Mouse (Mus musculus): ENCODE results near the gene Lrpap1. TPM values are rescaled to one million over a fixed set of nuclear protein-coding genes. Genes with fewer than 3 reads are reported as not detected.

Gene Lrpap1
- polyA plus RNA-seq, 1 experiment from 2014 or later, result 118 TPM

GRCm38 (mm10) chr5:35056604-35057432 lies 48.7 kb downstream of the Lrpap1 start, which contains the start of gene Dok7:
Dok7 (plus strand) TSS chr5:35056766.
- no peak within 1 kb of the TSS for H3K27ac ChIP-seq
- H3K4me3 ChIP-seq (ENCODE audit: inconsistent target), result no peak within 1 kb of the TSS
- WGBS (ENCODE audit: missing documents), result under 1% methylated on average over 53 of the region's 74 CpGs
- H3K79me2 ChIP-seq (ENCODE audit: inconsistent target), result no peaks in the 10 kb centered on the region
- H3K36me3 ChIP-seq (ENCODE audit: inconsistent target), result no peaks in the 10 kb centered on the region

GRCm38 (mm10) chr5:35055076-35055475 lies 50.5 kb downstream of the Lrpap1 start:
- Histone ChIP-seq H3K27ac (no peak overlapping the region), H3K4me3 (ENCODE audit: inconsistent target) (no peak overlapping the region), H3K36me3 (ENCODE audit: inconsistent target) (no peaks in the 10 kb centered on the region), H3K79me2 (ENCODE audit: inconsistent target) (no peaks in the 10 kb centered on the region)
- 88% methylated on average over 11 of the region's 12 CpGs for WGBS (ENCODE audit: missing documents)

GRCm38 (mm10) chr5:35054628-35055027 lies 50.9 kb downstream of the Lrpap1 start:
- 82% methylated on average over 3 of the region's 3 CpGs for WGBS (ENCODE audit: missing documents)
- H3K36me3 ChIP-seq (ENCODE audit: inconsistent target), result no peaks in the 10 kb centered on the region
- no peaks in the 10 kb centered on the region for H3K79me2 ChIP-seq (ENCODE audit: inconsistent target)
- no peak overlapping the region for H3K27ac ChIP-seq
- no peak overlapping the region for H3K4me3 ChIP-seq (ENCODE audit: inconsistent target)

- no peaks in the 10 kb centered on the region for H3K36me3 ChIP-seq (ENCODE audit: inconsistent target)
- H3K4me3 ChIP-seq (ENCODE audit: inconsistent target), result no peak overlapping the region
- no peak overlapping the region for H3K27ac ChIP-seq
- no peaks in the 10 kb centered on the region for H3K79me2 ChIP-seq (ENCODE audit: inconsistent target)
- 53% methylated on average over 5 of the region's 5 CpGs for WGBS (ENCODE audit: missing documents)
Measured at GRCm38 (mm10) chr5:35050541-35050940, 55.0 kb downstream of the Lrpap1 start.

- WGBS (ENCODE audit: missing documents), result 7% methylated on average over 1 of the region's 1 CpGs
- H3K4me3 ChIP-seq (ENCODE audit: inconsistent target), result no peak overlapping the region
- H3K79me2 ChIP-seq (ENCODE audit: inconsistent target), result no peaks in the 10 kb centered on the region
- no peak overlapping the region for H3K27ac ChIP-seq
- H3K36me3 ChIP-seq (ENCODE audit: inconsistent target), result no peaks in the 10 kb centered on the region
Measured at GRCm38 (mm10) chr5:35043110-35043451, 62.5 kb downstream of the Lrpap1 start.

- 17% methylated on average over 10 of the region's 10 CpGs for whole genome bisulfite sequencing (ENCODE audit: missing documents)
- H3K36me3 ChIP-seq (ENCODE audit: inconsistent target), result no peaks in the 10 kb centered on the region
- H3K79me2 ChIP-seq (ENCODE audit: inconsistent target), result no peaks in the 10 kb centered on the region
- no peak overlapping the region for H3K27ac ChIP-seq
- H3K4me3 ChIP-seq (ENCODE audit: inconsistent target), result no peak overlapping the region
Measured at GRCm38 (mm10) chr5:35042431-35043109, 63.0 kb downstream of the Lrpap1 start.

Other genes with a start within 250 kb of the Lrpap1 start
- gene Msantd1, start 197.8 kb downstream of the Lrpap1 start, polyA plus RNA-seq (2018), result 0.27 to 1.8 TPM (median 0.77 TPM) in 3 replicates
- gene Rgs12, start 156.3 kb downstream of the Lrpap1 start, polyA plus RNA-seq (2018), result 0.81 to 2.0 TPM (median 1.5 TPM) in 3 replicates
- gene Hgfac, start 64.3 kb downstream of the Lrpap1 start, polyA plus RNA-seq (2018), result not detected in 3 replicates
- gene Dok7, start 49.0 kb downstream of the Lrpap1 start, polyA plus RNA-seq (2018), result 0.07 TPM in 1 of 3 replicates, not detected in the others
- 0.07 TPM in 1 of 3 replicates, not detected in the others for gene Adra2c, start 172.6 kb upstream of the Lrpap1 start, polyA plus RNA-seq (2018)